Mouse (Mus musculus) CH12F3 (cell line): Measurements from ENCODE around the gene Zeb2.

Experiments used
- in situ Hi-C: fragments of 300-500 bp; cut with MboI; formaldehyde crosslinking; loops from 2 replicates; pipeline ENCODE4 v1.14.3; 2020; ENCODE audit warnings: low sequenced_read_pairs

The Zeb2 gene

DNA sequence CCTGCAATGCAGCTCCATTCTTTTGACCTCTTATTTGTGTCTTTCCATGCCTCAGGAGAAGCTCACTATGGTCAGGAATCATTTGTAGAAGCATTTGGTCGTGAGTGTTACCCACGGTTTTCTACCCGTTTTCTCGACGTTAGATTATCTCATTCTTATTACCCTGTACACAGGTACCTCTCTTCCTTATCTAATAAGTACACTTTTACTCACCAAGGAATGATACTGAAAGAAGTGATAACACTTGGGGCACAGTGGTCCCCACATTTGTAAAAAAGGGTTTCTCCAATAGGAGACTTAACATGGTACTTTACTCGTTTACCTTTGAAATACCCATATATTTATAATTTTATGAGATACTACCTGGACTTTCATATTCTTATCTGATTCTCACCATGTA is 161.7 kb downstream of the Zeb2 start:
- in situ Hi-C loops = no loop called here

DNA sequence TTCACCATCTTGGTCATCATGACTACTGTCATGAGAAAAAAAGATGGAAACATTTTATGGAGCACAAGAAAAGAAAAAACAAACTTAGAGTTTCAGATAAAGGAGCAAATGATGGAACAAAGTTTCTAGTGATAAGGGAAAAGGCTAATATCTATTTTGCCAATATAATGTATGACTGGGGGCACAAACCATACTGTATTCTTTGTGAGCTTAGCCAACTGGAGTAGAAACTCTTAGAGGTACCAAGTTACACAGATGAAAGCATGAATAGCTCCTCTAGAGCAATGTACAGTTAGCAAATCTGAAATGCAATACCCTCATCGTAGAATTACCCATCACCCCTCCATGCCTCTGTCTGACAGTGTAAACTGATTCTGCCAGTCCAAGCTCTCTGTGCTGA is 163.0 kb downstream of the Zeb2 start:
- in situ Hi-C loops = no loop called here

GRCm38 (mm10) chr2:44952830-44953422 is 164.3 kb downstream of the Zeb2 start:
- in situ Hi-C loops = no loop called here

DNA sequence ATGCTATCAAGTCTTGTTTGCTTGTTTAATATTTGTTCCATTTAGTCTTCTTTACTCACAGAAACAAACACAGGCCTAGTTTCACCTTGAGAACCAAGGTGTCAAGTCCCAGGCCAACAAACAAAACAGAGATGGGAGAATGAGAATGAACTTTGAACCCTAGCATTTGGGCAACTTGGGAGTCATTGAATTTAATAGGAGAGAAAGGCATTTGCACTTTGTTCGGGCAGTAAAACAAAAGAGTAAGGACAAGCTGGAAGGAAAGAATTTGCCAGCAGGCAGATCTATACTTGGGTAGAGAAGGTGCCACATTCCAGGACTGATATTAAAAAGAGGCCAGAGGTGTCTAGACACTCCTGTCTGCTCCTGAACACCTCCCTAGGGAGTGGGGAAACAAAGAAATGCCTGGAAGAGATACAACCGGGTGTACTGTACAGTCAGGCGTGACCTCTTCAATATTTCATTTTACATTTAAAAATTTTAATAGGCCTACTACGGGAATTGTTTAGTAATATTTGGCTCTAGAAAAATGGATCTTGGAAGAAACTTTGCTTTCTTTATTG is 165.5 kb downstream of the Zeb2 start:
- in situ Hi-C loops = no loop called here

- in situ Hi-C loops = no loop called here
These were observed 172.5 kb downstream of the Zeb2 start for GRCm38 (mm10) chr2:44944689-44945088.
